Mouse (Mus musculus) cerebellum, adult 18-20 months (tissue): ENCODE results near the gene Il20ra.
A peak's percentile ranks its signal among the peaks of the same experiment; 100 is the strongest.

Source experiments
- DNase-seq, 2 experiments: peaks; one replicate each; pipeline ENCODE4 v3.0.0; 2021

The Il20ra gene

GRCm38 (mm10) chr10:19779092-19779491 is 66.7 kb downstream of the Il20ra start:
- no peak for DNase-seq

- peak in 1 of 2 experiments; percentile 17 for DNase-seq
Measured at GRCm38 (mm10) chr10:19781365-19781764, 69.0 kb downstream of the Il20ra start.

GRCm38 (mm10) chr10:19794996-19795395 is 82.6 kb downstream of the Il20ra start:
- DNase-seq, result peak; percentile 37 to 38

- no peak for DNase-seq
Measured at GRCm38 (mm10) chr10:19802958-19803357, 90.6 kb downstream of the Il20ra start.

GRCm38 (mm10) chr10:19804763-19805162 is 92.4 kb downstream of the Il20ra start:
- DNase-seq, result no peak
